Comparison of ENCODE assay signal across 8 mouse cellular contexts in the genomic region with DNA sequence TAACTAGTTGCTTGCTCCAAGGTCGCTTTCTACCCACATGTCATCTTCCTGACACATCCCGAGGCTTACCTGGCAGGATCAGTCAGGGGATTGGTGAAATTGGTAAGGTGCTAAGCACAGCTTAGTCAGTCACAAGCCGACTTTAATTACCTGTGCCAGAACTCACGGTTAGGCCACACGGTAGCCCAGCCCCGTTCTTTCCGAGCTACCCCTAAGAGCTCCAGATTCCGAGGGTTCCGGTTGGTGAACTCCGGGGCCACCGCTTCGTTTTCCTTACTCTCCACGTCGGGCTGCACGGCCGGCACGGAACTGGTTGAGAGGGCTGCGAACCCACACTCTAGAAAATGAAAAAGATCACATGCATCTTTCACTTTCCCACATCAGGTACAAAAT. TPM values are rescaled to one million over a fixed set of nuclear protein-coding genes. Genes with fewer than 3 reads are reported as not detected.
DNase-seq lines count a peak whose midpoint lies in the region; ATAC-seq and TF ChIP-seq lines count a peak whose summit lies in the region.

A gene (plus strand): TSS at position 214 of the 393 bp plus-strand sequence.

- no peak for TF ChIP-seq EP300 in liver, embryonic 14.5 days (IDR thresholded peaks at IDR 0.05; ENCODE audit: low read depth)

- peak within 1 kb of the TSS; percentile 91 for H3K4me2 ChIP-seq in hindbrain, embryonic 16.5 days (ENCODE audit: low read length)
- peak within 1 kb of the TSS; percentile 91 for H3K4me2 ChIP-seq in liver, embryonic 14.5 days (ENCODE audit: low read depth)
- peak within 1 kb of the TSS; percentile 67 for H3K4me2 ChIP-seq in stomach, embryonic 15.5 days

- H3K4me1 ChIP-seq in hindbrain, embryonic 16.5 days (ENCODE audit: control insufficient read depth, insufficient read depth, low read depth, low read length), result peaks cover 12% of the 10 kb centered on the region
- H3K4me1 ChIP-seq in liver, embryonic 14.5 days (replicated peaks; ENCODE audit: control insufficient read depth in 2 of 2, insufficient read depth in 2 of 2, low read length in 1 of 2), result peaks cover 5 to 8% of the 10 kb centered on the region in 2 experiments; a peak in 3 of 4 replicates
- H3K4me1 ChIP-seq in stomach, embryonic 15.5 days, result no peaks in the 10 kb centered on the region

- peak within 1 kb of the TSS; percentile 100 for H3K4me3 ChIP-seq in gastrocnemius, adult 2 months
- peak within 1 kb of the TSS; percentile 84 for H3K4me3 ChIP-seq in hindbrain, embryonic 16.5 days (ENCODE audit: low read length)
- H3K4me3 ChIP-seq in liver, embryonic 14.5 days (ENCODE audit: insufficient read depth in 1 of 2, low read depth in 2 of 2, low read length in 2 of 2), result peak within 1 kb of the TSS; percentile 73 to 88
- peak within 1 kb of the TSS; percentile 77 for H3K4me3 ChIP-seq in stomach, embryonic 15.5 days (replicated peaks)

- DNase-seq in retina, adult 2 months (ENCODE audit: low read depth, low spot score), result peak; percentile 26
- no peak for DNase-seq in retina, postnatal 1 day
- peak; percentile 25 for DNase-seq in brain, adult 2 months (ENCODE audit: low read depth, low spot score)
- DNase-seq in gastrocnemius, adult 2 months, result no peak
- DNase-seq in liver, embryonic 14.5 days (ENCODE audit: low read depth in 3 of 3, low spot score in 3 of 3), result no peak
- no peak for DNase-seq in frontal cortex, postnatal 10 days (ENCODE audit: low spot score in 2 of 2)

- peak within 1 kb of the TSS; percentile 94 for H3K27ac ChIP-seq in gastrocnemius, adult 2 months
- H3K27ac ChIP-seq in hindbrain, embryonic 16.5 days (ENCODE audit: low read depth, low read length), result peak within 1 kb of the TSS; percentile 85
- peak within 1 kb of the TSS; percentile 73 for H3K27ac ChIP-seq in liver, embryonic 14.5 days
- peak within 1 kb of the TSS; percentile 86 for H3K27ac ChIP-seq in stomach, embryonic 15.5 days

- peak within 1 kb of the TSS; percentile 92 for H3K9ac ChIP-seq in hindbrain, embryonic 16.5 days (ENCODE audit: low read depth, low read length)
- peak within 1 kb of the TSS; percentile 90 for H3K9ac ChIP-seq in liver, embryonic 14.5 days (replicated peaks)
- H3K9ac ChIP-seq in stomach, embryonic 15.5 days, result peak within 1 kb of the TSS; percentile 87

- no peaks in the 10 kb centered on the region for H3K9me3 ChIP-seq in hindbrain, embryonic 16.5 days (ENCODE audit: control insufficient read depth, low read length)
- H3K9me3 ChIP-seq in liver, embryonic 14.5 days (ENCODE audit: control insufficient read depth, low read length), result no peaks in the 10 kb centered on the region
- no peaks in the 10 kb centered on the region for H3K9me3 ChIP-seq in stomach, embryonic 15.5 days

- H3K36me3 ChIP-seq in hindbrain, embryonic 16.5 days (ENCODE audit: control insufficient read depth, insufficient read depth, low read length), result peaks cover 35% of the 10 kb centered on the region
- peaks cover 60% of the 10 kb centered on the region for H3K36me3 ChIP-seq in liver, embryonic 14.5 days (replicated peaks; ENCODE audit: control insufficient read depth, insufficient read depth, low read depth)
- peaks cover 40% of the 10 kb centered on the region for H3K36me3 ChIP-seq in stomach, embryonic 15.5 days

- H3K27me3 ChIP-seq in hindbrain, embryonic 16.5 days (replicated peaks; ENCODE audit: control insufficient read depth, insufficient read depth, low read length), result no peaks in the 10 kb centered on the region
- H3K27me3 ChIP-seq in liver, embryonic 14.5 days (ENCODE audit: control insufficient read depth, insufficient read depth, low read length), result no peaks in the 10 kb centered on the region
- no peaks in the 10 kb centered on the region for H3K27me3 ChIP-seq in stomach, embryonic 15.5 days (replicated peaks)

- ATAC-seq in hindbrain, embryonic 16.5 days, result 0 out of 2 replicates have a peak, but pooled peaks have one; percentile 1
- no peak for ATAC-seq in liver, embryonic 14.5 days (ENCODE audit: insufficient read depth)
- no peak for ATAC-seq in stomach, embryonic 15.5 days (ENCODE audit: insufficient read depth, low FRiP score, low read depth)

- TF ChIP-seq CTCF in gastrocnemius, adult 2 months (IDR thresholded peaks at IDR 0.05), result no peak
- no peak for TF ChIP-seq CTCF in liver, embryonic 14.5 days (IDR thresholded peaks at IDR 0.05; ENCODE audit: low read depth)

- 2% methylated on average over 18 of the region's 18 CpGs for WGBS in hindbrain, embryonic 16.5 days
- WGBS in liver, embryonic 14.5 days (ENCODE audit: insufficient replicate concordance), result 0% methylated on average over 18 of the region's 18 CpGs
- WGBS in stomach, embryonic 15.5 days, result 0% methylated on average over 18 of the region's 18 CpGs

- intact Hi-C loops in gastrocnemius, adult 2 months (cut with DNase I), result loop anchor here (5.0 kb wide), 1 partner anchor 77 kb away; a partner anchor contains a TSS

RNA-seq across cellular contexts. Expression of the gene that starts here (rescaled TPM):
- total RNA-seq in gastrocnemius, adult 2 months (2021), result 100 to 1,000 TPM; 175 to 177 TPM
- 341 and 344 TPM in 2 replicates for polyA plus RNA-seq in hindbrain, embryonic 16.5 days (2015; fragmentation: Nextera tagmentation; extraction: Ambion mirVana)
- polyA plus RNA-seq in liver, embryonic 14.5 days (2012; rRNA removed), result 68.1 and 110 TPM in 2 replicates
- 249 and 251 TPM in 2 replicates for polyA plus RNA-seq in liver, embryonic 14.5 days (2014; fragmentation: Nextera tagmentation; extraction: Ambion mirVana)
- polyA plus RNA-seq in stomach, embryonic 15.5 days (2015; fragmentation: Nextera tagmentation; extraction: Ambion mirVana), result 369 and 399 TPM in 2 replicates

Comparison
In these comparisons a context has a peak if more than half of its experiments do, and no peak if none do; other contexts are left out.
1. DNase-seq: peak in retina, adult 2 months (single experiment) and brain, adult 2 months (single experiment); none in retina, postnatal 1 day (single experiment), gastrocnemius, adult 2 months (single experiment), liver, embryonic 14.5 days (0 of 3) and frontal cortex, postnatal 10 days (0 of 2).
2. Peak in every context shown above with its lines, with median percentiles within 50 percentile points of each other: H3K27ac ChIP-seq, H3K4me3 ChIP-seq, H3K4me2 ChIP-seq and H3K9ac ChIP-seq.